Comparison of ENCODE assay signal across 19 mouse cellular contexts in genomic region chr4:137762886-137763285, GRCm38 (mm10). TPM values are rescaled to one million over a fixed set of nuclear protein-coding genes. Genes with fewer than 3 reads are reported as not detected.
A peak's percentile ranks its signal among the peaks of the same experiment; 100 is the strongest.
DNase-seq lines count a peak whose midpoint lies in the region; ATAC-seq lines count a peak whose summit lies in the region.
"Had no signal": no experiment of that assay in that cellular context is flagged by ENCODE, and none has a peak within 500 bp of the region (broad histone marks: within the 10 kb centered on the region; RNA-seq: fewer than 3 reads in every experiment).

No protein-coding gene starts in this region.

- H3K4me2 ChIP-seq in embryonic facial prominence, embryonic 14.5 days (ENCODE audit: low read depth, low read length) = no peak overlapping the region
- H3K4me2 ChIP-seq: heart, embryonic 12.5 days; hindbrain, embryonic 12.5 days had no signal

- no peak overlapping the region for H3K9ac ChIP-seq in embryonic facial prominence, embryonic 14.5 days (ENCODE audit: low read depth, low read length)
- H3K9ac ChIP-seq: heart, embryonic 12.5 days; hindbrain, embryonic 12.5 days had no signal

- DNase-seq in embryonic facial prominence, embryonic 14.5 days (ENCODE audit: low spot score) = peak; percentile 50
- no peak for DNase-seq in embryonic facial prominence, embryonic 10.5 days (ENCODE audit: low spot score)
- DNase-seq in thymus, postnatal 25 days = peak; percentile 6
- DNase-seq in thymus, adult 18-20 months = no peak
- peak; percentile 40 for DNase-seq in ZHBTc4 (ENCODE audit: low read depth, low spot score)
- DNase-seq in naive thymus-derived CD4-positive, alpha-beta T cell, adult 2 months (ENCODE audit: low read depth) = peak; percentile 9
- no peak for DNase-seq in cerebellum, postnatal 4 days (ENCODE audit: low spot score in 2 of 2)
- DNase-seq: adrenal gland, postnatal 10 days; cerebellum, adult 11-12 months; cerebellum, adult 9-11 months; cerebellum, postnatal 36 days; gastrocnemius, postnatal 25 days; kidney, adult 11 months had no signal

- ATAC-seq in embryonic facial prominence, embryonic 14.5 days (ENCODE audit: low read depth) = no peak
- no peak for ATAC-seq in frontal cortex, adult (ENCODE audit: low TSS enrichment)
- ATAC-seq: forebrain, embryonic 14.5 days; hindbrain, embryonic 16.5 days; Patski had no signal

- no peaks in the 10 kb centered on the region for H3K36me3 ChIP-seq in embryonic facial prominence, embryonic 14.5 days (ENCODE audit: control insufficient read depth, insufficient read depth, low read length)
- no peaks in the 10 kb centered on the region for H3K36me3 ChIP-seq in embryonic facial prominence, embryonic 10.5 days (replicated peaks)
- H3K36me3 ChIP-seq: heart, embryonic 12.5 days; hindbrain, embryonic 12.5 days had no signal

- no peak overlapping the region for H3K4me3 ChIP-seq in embryonic facial prominence, embryonic 14.5 days (ENCODE audit: low read depth, low read length)
- no peak overlapping the region for H3K4me3 ChIP-seq in embryonic facial prominence, embryonic 10.5 days
- H3K4me3 ChIP-seq: heart, embryonic 12.5 days; hindbrain, embryonic 12.5 days had no signal

- WGBS in embryonic facial prominence, embryonic 14.5 days = 86% methylated on average over 9 of the region's 9 CpGs
- WGBS in embryonic facial prominence, embryonic 10.5 days = 85% methylated on average over 9 of the region's 9 CpGs

- H3K9me3 ChIP-seq in embryonic facial prominence, embryonic 14.5 days (ENCODE audit: control insufficient read depth, low read length) = no peaks in the 10 kb centered on the region
- no peaks in the 10 kb centered on the region for H3K9me3 ChIP-seq in embryonic facial prominence, embryonic 10.5 days
- H3K9me3 ChIP-seq: heart, embryonic 12.5 days; hindbrain, embryonic 12.5 days had no signal

- no peak overlapping the region for H3K27ac ChIP-seq in embryonic facial prominence, embryonic 14.5 days (replicated peaks; ENCODE audit: low read depth, low read length)
- no peak overlapping the region for H3K27ac ChIP-seq in embryonic facial prominence, embryonic 10.5 days (replicated peaks)
- H3K27ac ChIP-seq: hindbrain, embryonic 12.5 days had no signal

- peaks cover 26% of the 10 kb centered on the region for H3K4me1 ChIP-seq in embryonic facial prominence, embryonic 14.5 days (ENCODE audit: control insufficient read depth, insufficient read depth, low read length)
- peaks cover 42% of the 10 kb centered on the region for H3K4me1 ChIP-seq in embryonic facial prominence, embryonic 10.5 days

- H3K27me3 ChIP-seq in embryonic facial prominence, embryonic 14.5 days (replicated peaks; ENCODE audit: control insufficient read depth, insufficient read depth, low read length) = no peaks in the 10 kb centered on the region
- no peaks in the 10 kb centered on the region for H3K27me3 ChIP-seq in embryonic facial prominence, embryonic 10.5 days (replicated peaks; ENCODE audit: low read depth, poor library complexity, severe bottlenecking)
- H3K27me3 ChIP-seq: heart, embryonic 12.5 days; hindbrain, embryonic 12.5 days; Patski had no signal

RNA-seq across cellular contexts. Expression of gene Alpl, which starts 33.3 kb away (rescaled TPM):
- 112 and 149 TPM in 2 replicates for polyA plus RNA-seq in embryonic facial prominence, embryonic 14.5 days (2014; fragmentation: Nextera tagmentation; extraction: Ambion mirVana)
- polyA plus RNA-seq in embryonic facial prominence, embryonic 10.5 days (2016; fragmentation: Nextera tagmentation; extraction: Ambion mirVana) = 12.9 and 18.7 TPM in 2 replicates

Comparison
In these comparisons a context has a peak if more than half of its experiments do, and no peak if none do; other contexts are left out.
1. DNase-seq: peak in embryonic facial prominence, embryonic 14.5 days (single experiment), thymus, postnatal 25 days (single experiment), ZHBTc4 (single experiment) and naive thymus-derived CD4-positive, alpha-beta T cell, adult 2 months (single experiment); none in embryonic facial prominence, embryonic 10.5 days (single experiment), thymus, adult 18-20 months (0 of 2) and cerebellum, postnatal 4 days (0 of 2).